Mouse (Mus musculus) lung, postnatal 36 days (tissue): Measurements from ENCODE around the gene Map1b.

Experiments used
- DNase-seq: peaks from one replicate; pipeline ENCODE4 v3.0.0; 2022; ENCODE audit warnings: mixed read lengths

The Map1b gene

GRCm38 (mm10) chr13:99397228-99397627 is 119.1 kb downstream of the Map1b start:
- DNase-seq, result no peak

- DNase-seq, result no peak
Measured at GRCm38 (mm10) chr13:99395531-99395930, 120.8 kb downstream of the Map1b start.

GRCm38 (mm10) chr13:99394694-99395093 is 121.6 kb downstream of the Map1b start:
- no peak for DNase-seq

- DNase-seq, result no peak
Measured at GRCm38 (mm10) chr13:99393128-99393527, 123.2 kb downstream of the Map1b start.

GRCm38 (mm10) chr13:99391417-99391816 is 124.9 kb downstream of the Map1b start:
- peak; percentile 55 for DNase-seq

- DNase-seq, result no peak
Measured at GRCm38 (mm10) chr13:99387901-99388811, 128.2 kb downstream of the Map1b start.

- no peak for DNase-seq
Measured at GRCm38 (mm10) chr13:99386341-99386740, 130.0 kb downstream of the Map1b start.

- no peak for DNase-seq
Measured at GRCm38 (mm10) chr13:99385911-99386310, 130.4 kb downstream of the Map1b start.

GRCm38 (mm10) chr13:99384555-99385203 is 131.7 kb downstream of the Map1b start:
- DNase-seq, result peak; percentile 58

GRCm38 (mm10) chr13:99382373-99382772 is 134.0 kb downstream of the Map1b start:
- DNase-seq, result no peak

- no peak for DNase-seq
Measured at GRCm38 (mm10) chr13:99378223-99378622, 138.1 kb downstream of the Map1b start.

GRCm38 (mm10) chr13:99377055-99377454 is 139.3 kb downstream of the Map1b start:
- no peak for DNase-seq

GRCm38 (mm10) chr13:99375550-99375949 is 140.8 kb downstream of the Map1b start:
- peak; percentile 88 for DNase-seq

- DNase-seq, result no peak
Measured at GRCm38 (mm10) chr13:99374191-99374590, 142.1 kb downstream of the Map1b start.

GRCm38 (mm10) chr13:99373684-99374083 is 142.7 kb downstream of the Map1b start:
- DNase-seq, result no peak
